Mouse (Mus musculus): ENCODE results near the gene Enthd1. TPM values are rescaled to one million over a fixed set of nuclear protein-coding genes. Genes with fewer than 3 reads are reported as not detected.

Enthd1 gene
- total RNA-seq, 2 experiments from 2014 or later: not detected

- DNase-seq (ENCODE audit: extremely low spot score in 1 of 2, low spot score in 1 of 2): no peak
Observed at GRCm38 (mm10) chr15:80575817-80576370, 10.9 kb upstream of the Enthd1 start.

GRCm38 (mm10) chr15:80574211-80575040 lies 9.5 kb upstream of the Enthd1 start:
- no peak for DNase-seq (ENCODE audit: extremely low spot score in 1 of 2, low spot score in 1 of 2)

GRCm38 (mm10) chr15:80572811-80573520 lies 8.0 kb upstream of the Enthd1 start:
- DNase-seq (ENCODE audit: extremely low spot score in 1 of 2, low spot score in 1 of 2): no peak

GRCm38 (mm10) chr15:80572291-80572690 lies 7.3 kb upstream of the Enthd1 start, which contains the start of gene Grap2:
Gene Grap2, plus strand, starts transcription at chr15:80572594.
- no peak for DNase-seq (ENCODE audit: extremely low spot score in 1 of 2, low spot score in 1 of 2)

GRCm38 (mm10) chr15:80571611-80572010 lies 6.7 kb upstream of the Enthd1 start:
- no peak for DNase-seq (ENCODE audit: extremely low spot score in 1 of 2, low spot score in 1 of 2)

GRCm38 (mm10) chr15:80570226-80570625 lies 5.3 kb upstream of the Enthd1 start:
- no peak for DNase-seq (ENCODE audit: extremely low spot score in 1 of 2, low spot score in 1 of 2)

GRCm38 (mm10) chr15:80569205-80569604 lies 4.2 kb upstream of the Enthd1 start:
- DNase-seq (ENCODE audit: extremely low spot score in 1 of 2, low spot score in 1 of 2): no peak

- DNase-seq (ENCODE audit: extremely low spot score in 1 of 2, low spot score in 1 of 2): no peak
Observed at GRCm38 (mm10) chr15:80567731-80568130, 2.8 kb upstream of the Enthd1 start.

- DNase-seq (ENCODE audit: extremely low spot score in 1 of 2, low spot score in 1 of 2): no peak
Observed at GRCm38 (mm10) chr15:80567139-80567538, 2.2 kb upstream of the Enthd1 start.

- DNase-seq (ENCODE audit: extremely low spot score in 1 of 2, low spot score in 1 of 2): no peak
Observed at GRCm38 (mm10) chr15:80566696-80567095, 1.7 kb upstream of the Enthd1 start.

- no peak for DNase-seq (ENCODE audit: extremely low spot score in 1 of 2, low spot score in 1 of 2)
Observed at GRCm38 (mm10) chr15:80563634-80564208, 1.2 kb downstream of the Enthd1 start.

- DNase-seq (ENCODE audit: extremely low spot score in 1 of 2, low spot score in 1 of 2): no peak
Observed at GRCm38 (mm10) chr15:80562446-80562845, 2.5 kb downstream of the Enthd1 start.

GRCm38 (mm10) chr15:80560646-80561580 lies 4.0 kb downstream of the Enthd1 start:
- no peak for DNase-seq (ENCODE audit: extremely low spot score in 1 of 2, low spot score in 1 of 2)

GRCm38 (mm10) chr15:80559978-80560377 lies 5.0 kb downstream of the Enthd1 start:
- no peak for DNase-seq (ENCODE audit: extremely low spot score in 1 of 2, low spot score in 1 of 2)

GRCm38 (mm10) chr15:80559534-80559933 lies 5.4 kb downstream of the Enthd1 start:
- DNase-seq (ENCODE audit: extremely low spot score in 1 of 2, low spot score in 1 of 2): no peak

GRCm38 (mm10) chr15:80557745-80558144 lies 7.2 kb downstream of the Enthd1 start:
- DNase-seq (ENCODE audit: extremely low spot score in 1 of 2, low spot score in 1 of 2): no peak

GRCm38 (mm10) chr15:80556021-80556420 lies 8.9 kb downstream of the Enthd1 start:
- DNase-seq (ENCODE audit: extremely low spot score in 1 of 2, low spot score in 1 of 2): no peak

- no peak for DNase-seq (ENCODE audit: extremely low spot score in 1 of 2, low spot score in 1 of 2)
Observed at GRCm38 (mm10) chr15:80554860-80555822, 9.8 kb downstream of the Enthd1 start.

GRCm38 (mm10) chr15:80545430-80545829 lies 19.5 kb downstream of the Enthd1 start:
- no peak for DNase-seq (ENCODE audit: extremely low spot score in 1 of 2, low spot score in 1 of 2)
